Mouse (Mus musculus) thymus, postnatal 0 days (tissue): ENCODE data around the gene Nr2e3. TPM values are rescaled to one million over a fixed set of nuclear protein-coding genes. Genes with fewer than 3 reads are reported as not detected.
"Not testable (repeated sequence)": the region's sequence is repeated elsewhere in the genome, so short reads cannot be mapped to it uniquely, and the experiment has no call there.

Experiments
- DNase-seq: peaks from one replicate; pipeline ENCODE4 v3.0.0-alpha.2; 2015; ENCODE audit warnings: low spot score
- polyA plus RNA-seq: library from polyadenylated mRNA; unstranded; fragments of >200 nt; fragmentation: Nextera tagmentation; extraction: Ambion mirVana; gene quantifications from 2 replicates; pipeline ENCODE4 v1.2.1, GENCODE M21; 2015

The Nr2e3 gene
- polyA plus RNA-seq, 1 experiment from 2014 or later: 0.09 TPM

DNA sequence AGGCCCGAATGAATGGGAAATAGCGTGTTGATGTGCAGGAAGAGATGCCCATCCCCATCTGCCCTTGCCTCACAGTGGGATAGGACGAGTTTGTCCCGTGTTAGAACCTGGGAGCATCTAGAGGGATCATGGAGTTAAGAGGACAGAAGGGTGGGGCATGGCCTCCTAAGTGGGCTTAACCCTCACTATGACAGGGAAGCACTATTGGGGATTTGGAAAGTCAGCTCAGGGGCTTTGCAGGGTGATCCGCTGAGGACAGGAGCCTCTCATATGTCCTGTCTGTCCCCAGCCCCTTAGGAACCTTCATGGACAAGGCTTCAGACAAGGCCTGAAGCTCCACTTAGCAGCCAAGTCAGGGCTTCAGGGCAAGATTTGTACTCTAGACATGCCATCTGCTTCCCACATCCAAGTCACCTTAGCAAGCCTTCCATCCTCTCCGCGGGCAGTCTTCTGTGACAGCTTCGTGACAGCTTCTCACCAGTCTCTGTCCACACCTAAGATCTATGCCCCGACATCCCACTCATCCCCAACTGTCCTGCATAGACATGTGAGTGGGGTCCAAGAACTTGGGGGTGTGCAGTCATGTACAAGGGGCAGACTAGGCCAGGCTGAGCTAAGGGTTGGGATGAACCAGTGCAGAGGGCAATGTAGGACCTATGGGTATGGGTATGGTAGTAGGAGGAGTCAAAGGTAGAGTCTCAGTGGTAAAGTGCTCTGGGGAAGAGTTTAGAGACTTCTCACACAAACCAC lies 9.3 kb downstream of the Nr2e3 start:
- DNase-seq: no peak

DNA sequence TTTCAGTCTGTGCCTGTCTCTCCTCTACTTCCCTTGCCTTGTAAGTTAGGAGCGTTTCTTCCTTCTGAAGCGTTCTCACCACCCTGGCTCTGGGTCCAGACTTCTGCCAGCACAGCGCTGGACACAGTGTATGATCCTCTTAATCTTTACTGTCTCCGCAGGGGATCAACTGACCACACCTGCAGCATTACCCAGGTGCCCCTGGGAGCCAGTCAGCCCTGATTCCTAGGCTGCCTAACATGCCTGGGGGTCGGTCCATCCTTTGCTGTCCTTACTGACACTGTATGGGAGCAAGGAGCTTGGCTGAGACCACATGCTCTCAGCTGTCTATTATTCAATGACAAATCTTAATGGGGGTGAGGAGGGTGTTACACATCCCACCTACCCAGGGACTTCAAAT lies 10.5 kb downstream of the Nr2e3 start:
- DNase-seq: no peak

DNA sequence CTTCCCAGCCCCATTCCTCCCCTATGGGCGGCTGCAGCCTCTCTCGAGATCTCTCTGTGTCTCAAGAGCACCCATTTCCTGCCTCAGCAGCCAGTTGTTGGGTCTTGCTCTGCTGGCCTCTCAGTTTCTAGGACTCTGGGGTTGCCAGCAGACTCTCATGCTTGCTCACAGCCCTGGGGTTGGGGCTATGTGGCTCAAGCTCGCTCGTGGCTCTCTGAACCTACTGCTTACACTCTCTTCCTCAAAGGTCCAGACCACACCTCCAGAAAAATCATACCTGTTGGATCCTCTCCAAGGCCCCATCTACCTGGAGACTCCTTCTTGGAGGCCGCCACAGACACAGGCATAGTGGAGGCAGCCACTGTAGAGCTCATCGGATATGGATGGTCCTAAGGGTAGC lies 10.9 kb downstream of the Nr2e3 start:
- DNase-seq: no peak

DNA sequence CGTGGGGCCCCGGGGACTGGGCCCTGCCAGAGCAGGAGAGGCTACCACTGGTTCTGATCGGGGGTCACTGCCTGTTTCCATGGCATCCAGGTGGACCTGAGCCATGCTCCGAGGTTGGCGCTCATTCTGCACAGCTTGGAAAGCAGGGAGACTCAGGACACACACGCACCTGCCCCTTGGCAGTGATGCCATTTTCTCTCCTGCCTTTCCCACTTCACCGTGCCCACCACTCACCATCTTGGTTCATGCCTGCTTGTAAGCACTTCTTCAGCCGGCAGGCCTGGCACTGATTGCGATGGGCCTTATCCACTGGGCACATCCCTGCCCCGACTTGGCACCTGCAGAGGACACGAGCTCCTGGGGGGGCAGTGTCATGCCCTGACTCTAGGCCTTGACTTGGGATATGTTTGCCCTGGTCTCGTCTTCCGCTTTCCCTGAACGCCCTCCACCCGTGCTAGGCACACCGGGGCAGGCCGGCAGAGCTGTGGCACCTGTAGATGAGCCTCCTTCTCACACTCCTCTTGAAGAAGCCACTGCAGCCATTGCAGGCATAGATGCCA lies 11.7 kb downstream of the Nr2e3 start:
- DNase-seq: no peak

DNA sequence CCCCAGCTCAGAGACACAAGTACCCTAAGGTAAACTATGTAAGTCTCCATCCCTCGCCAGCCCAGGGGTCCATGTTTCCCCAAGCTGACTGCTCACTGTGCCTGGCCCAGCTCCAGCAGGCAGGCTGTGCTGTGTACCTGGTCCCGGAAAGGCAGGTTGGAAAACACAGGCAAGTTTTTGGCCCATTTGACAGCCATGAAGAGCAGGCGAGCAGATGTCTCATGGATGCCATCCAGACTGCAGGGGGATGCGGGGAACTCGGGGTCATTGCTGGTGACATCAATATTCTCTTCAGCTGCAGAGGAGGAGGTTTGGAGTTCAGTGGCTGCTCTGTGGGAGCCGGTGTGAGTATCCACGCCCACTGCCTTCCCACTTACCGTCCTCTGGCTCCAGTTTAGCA lies 12.2 kb downstream of the Nr2e3 start:
- no peak for DNase-seq

DNA sequence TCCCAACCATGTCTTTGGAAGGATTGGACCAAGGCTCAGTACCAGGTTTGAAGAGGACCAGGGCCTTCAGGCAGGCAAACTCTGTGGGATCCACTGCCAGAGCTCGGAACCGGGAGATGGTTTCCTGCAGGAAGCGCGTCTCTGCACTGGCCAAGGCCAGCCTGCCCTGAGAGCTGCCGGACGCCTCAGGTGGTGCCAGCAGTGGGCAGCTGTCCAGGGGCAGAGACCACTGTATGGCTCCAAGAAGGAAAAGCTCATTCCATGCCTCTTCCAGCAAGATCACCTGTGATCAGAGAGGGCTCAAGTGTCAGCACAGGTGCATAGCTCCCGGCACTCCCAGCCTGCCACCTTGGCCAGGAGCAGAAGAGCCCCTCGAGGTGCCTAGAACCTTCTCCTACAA lies 13.2 kb downstream of the Nr2e3 start:
- no peak for DNase-seq

DNA sequence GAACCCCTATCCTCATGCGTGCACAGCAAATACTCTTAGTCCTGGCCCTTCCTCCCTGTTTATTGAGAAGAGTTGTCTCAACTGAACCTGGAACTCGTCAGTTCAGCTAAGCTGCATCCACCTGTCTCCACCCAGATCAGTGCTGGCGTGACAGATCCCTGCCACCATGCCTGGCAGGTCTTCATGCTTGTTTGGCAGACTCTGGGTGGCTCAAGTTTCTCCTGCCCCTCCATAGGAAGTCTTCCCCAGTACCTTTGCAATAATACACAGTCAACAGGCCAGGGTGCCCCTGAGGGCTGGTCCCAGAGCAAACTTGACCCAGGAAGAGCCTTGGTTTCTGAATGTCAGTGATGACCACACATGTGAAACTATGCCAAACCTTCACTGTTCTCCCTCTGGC lies 15.2 kb downstream of the Nr2e3 start:
- no peak for DNase-seq

DNA sequence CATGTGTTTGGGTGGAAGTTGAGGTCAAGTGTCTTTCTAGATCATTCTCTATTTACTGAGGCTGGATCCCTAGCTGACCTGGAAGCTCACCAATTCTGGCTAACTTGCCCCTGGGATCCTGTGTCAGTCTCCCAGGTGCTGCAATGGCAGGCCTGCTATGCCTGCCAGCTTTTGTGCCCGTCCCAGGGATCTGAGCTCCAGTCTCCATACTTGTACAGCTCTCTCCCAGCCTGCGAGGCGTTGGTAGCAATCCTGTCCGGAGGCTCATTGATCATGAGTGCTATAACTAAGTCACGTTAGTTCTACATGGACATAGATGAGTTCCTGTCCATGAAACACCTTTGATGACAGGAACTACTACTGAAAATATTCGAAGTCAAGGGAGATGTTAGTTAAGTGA lies 16.6 kb downstream of the Nr2e3 start:
- DNase-seq: no peak

DNA sequence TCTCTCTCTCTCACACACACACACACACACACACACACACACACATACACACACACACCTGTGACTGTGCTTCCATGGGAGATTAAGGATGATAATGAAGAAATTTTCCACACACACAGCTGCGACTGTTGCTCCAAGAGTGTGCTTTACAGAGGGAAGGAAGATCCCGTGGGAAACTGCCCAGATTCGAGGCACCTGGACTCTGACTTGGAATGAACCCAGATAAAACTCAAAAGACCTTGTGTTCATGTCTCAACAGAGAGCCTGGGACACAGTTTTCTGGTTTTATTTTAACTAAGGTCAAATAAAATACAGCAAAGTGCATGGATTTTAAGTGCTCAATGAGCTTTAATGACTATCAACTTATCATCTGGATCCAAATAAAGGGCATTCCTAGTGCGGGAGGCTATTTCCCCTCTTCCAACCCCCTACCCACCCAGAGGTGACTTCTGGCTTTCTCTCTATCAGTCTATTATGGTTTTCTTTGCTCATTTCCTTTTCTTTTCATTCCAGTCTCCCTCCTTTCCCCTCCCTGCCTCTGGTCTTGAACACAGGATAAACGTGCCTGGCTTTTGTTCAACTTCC lies 17.9 kb downstream of the Nr2e3 start:
- DNase-seq: no peak

DNA sequence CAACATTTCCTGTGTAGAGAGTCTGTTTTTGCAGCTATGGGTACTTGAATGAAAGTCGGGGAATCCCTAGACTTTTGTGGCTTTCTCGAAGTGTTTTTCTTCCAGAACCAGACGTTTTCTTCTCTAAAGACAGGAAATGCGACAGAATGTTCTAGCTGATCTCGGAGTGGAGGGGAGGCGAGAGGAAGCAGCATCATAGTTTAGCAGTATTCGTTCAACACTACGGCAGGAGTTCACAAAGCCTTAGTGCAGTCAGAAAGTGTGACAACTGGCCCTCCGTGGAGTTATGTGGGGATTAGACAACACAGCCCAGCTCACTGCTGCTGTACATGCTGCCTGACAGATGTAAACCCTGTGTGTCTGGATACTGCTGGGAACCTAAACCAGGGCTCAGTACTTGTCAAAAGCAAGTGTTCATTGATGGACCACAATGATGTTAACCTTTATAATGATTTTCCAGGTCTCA lies 18.5 kb downstream of the Nr2e3 start:
- peak; percentile 63 for DNase-seq

DNA sequence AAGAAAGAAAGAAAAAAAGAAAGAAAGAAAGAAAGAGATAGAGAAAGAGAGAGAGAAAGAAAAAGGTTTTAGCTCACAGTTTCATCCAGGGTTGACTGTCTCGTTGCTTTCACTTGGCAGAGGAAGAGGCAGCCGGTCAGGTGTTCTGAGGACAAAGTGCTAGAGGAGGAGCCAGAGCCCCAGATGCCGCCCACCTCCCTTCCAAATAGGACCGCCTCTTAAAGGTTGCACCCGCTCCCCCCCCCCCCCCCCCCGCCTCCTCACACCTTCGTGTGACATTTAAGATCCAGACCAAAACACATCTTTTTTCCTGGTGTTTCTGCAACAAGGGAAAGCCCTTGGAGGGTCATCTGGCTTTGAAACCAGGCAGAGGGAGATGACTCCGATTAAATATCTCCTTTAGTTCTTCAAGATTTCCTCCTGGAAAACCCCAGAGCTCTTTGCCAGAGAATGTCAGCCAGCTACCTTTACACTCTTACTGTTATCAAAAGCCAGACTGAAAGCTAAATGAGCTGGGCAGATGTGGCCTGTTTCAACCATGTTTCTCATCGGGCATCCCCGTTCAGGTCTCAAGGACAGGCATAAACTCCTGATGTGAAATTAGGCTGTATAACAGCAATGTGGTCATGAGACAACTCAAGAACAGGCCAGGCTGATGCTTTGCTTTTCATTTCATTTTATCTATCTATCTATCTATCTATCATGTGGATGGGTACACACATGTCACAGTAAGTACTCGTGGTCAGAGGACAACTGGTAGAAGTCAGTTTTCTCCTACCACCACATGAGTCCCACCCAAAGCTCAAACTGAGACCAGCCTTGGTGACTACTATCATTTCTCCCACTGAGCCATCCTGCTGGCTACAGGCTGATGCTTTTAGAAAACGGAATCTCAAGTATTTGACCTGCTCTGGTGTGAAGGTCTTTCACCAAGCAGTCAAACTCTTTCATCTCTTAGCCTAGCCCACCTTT lies 19.3 kb downstream of the Nr2e3 start:
- no peak for DNase-seq

DNA sequence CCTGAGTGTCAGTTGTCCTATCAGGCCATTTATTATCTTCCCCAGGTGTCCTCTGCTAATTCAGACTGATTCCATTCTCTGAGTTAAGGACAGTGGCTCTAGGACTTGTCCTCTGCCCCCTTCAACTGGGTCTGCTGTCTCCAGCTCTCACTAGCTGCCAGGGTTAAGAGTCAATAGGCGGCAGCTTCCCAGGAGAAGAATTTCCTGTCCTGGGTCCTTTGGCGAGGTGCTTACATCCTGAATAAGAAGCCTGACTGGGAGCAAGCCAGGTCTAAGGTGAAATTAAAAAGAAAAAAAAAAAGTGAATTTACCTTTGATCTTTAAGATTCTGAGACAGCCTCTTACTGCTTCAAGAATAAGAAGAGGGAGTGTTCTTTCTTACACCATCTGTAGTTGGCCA lies 20.8 kb downstream of the Nr2e3 start:
- DNase-seq: no peak

DNA sequence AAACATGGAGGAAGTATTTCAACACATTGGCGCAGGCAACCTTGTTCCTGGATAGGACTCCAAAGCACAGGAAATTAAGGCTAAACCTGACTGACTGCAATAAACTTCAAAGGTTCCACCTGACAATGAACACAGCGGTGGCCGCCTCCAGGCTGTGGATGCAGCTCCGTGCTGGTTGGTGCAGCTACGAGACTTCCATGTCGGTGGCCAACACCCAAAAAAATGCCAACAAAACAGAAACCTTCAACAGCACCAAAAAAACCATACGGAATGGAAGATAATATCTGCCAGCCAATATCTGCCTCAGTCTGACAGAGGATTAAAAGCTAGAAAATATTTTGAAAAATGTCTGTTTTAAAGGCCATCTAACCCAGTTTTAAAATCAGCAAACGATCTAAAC lies 21.9 kb downstream of the Nr2e3 start:
- no peak for DNase-seq

DNA sequence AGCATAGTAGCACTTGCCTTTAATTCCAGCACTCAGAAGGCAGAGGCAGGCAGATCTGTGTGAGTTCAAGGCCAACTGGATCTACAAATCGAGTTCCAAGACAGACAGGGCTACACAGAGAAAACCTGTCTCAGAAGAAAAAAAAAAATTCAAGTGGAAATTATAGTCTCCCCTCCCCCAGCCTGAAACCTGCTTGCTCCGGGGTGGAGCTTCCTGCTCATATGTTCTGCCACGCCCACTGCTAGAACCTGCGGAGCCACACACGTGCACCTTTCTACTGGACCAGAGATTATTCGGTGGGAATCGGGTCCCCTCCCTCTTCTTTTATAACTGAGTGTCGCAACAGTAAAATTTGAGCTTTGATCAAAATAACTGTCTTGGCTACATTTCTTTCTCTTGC lies 24.6 kb downstream of the Nr2e3 start:
- not testable (repeated sequence) for DNase-seq

DNA sequence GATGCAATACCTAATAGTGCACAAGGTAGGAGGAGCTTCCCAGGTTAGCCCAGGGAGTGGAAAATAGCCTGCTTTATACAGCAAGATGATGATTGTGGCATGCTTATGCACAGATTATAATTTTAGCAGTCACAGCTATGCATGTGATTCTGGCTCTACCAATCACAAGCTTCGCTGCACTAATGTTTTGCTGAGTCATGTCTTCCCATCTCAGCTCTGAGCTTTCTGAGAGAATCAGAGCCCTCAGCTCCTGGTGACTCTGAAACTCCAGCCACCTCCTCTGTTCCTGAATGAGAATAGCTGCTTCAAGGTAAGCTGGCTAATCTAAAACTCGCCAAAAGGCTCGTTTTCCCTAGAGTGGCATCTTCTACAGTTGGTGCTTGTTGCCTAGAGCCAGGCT lies 30.2 kb downstream of the Nr2e3 start:
- DNase-seq: no peak

DNA sequence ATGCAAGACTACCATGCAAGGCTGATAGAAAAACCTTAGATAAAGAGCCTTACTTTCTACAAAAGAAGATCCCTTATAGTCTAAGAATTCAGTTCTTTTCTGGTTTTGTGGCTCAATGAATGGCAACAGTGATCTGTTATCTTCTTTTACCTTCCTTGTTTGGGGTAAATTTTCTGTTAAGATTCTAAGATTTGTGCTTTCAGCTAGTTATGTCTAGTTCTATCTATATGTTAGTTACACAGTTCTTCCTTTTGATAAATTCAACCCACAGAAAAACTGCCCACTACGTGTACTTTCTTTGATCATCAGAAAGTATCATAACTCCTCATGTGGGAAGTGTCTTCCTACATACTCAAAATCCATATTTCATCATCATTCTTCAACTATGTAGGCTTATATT lies 45.7 kb downstream of the Nr2e3 start:
- no peak for DNase-seq

DNA sequence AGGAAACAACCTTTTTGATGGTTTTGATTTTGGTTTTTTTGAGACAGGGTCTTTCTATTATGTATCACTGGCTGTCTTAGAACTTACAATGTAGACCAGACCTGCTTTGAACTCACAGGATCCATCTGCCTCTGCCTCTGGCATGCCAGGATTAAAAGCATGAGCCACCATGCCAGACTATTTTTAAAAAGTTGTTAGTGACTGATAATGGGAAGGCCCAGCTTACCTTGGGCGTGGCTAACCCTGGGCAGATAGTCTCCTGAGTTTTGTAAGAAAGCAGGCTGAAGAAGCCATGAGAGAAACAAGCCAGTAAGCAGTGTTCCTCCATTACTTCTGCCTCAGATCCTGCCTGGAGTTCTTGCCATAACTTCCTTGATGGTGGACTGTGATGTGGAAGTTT lies 57.1 kb downstream of the Nr2e3 start:
- DNase-seq: no peak

Other genes with a start within 250 kb of the Nr2e3 start
- 6.6 and 8.6 TPM in 2 replicates for gene Senp8, start 209.9 kb downstream of the Nr2e3 start, polyA plus RNA-seq
- gene Myo9a, start 209.8 kb downstream of the Nr2e3 start, polyA plus RNA-seq: 3.4 and 4.3 TPM in 2 replicates